Mouse (Mus musculus) cerebellum, adult 9-10 months (tissue): ENCODE data around the gene Prkcb.

Experiments used
- DNase-seq: peaks from one replicate; pipeline ENCODE4 v3.0.0; 2022

Gene Prkcb

DNA sequence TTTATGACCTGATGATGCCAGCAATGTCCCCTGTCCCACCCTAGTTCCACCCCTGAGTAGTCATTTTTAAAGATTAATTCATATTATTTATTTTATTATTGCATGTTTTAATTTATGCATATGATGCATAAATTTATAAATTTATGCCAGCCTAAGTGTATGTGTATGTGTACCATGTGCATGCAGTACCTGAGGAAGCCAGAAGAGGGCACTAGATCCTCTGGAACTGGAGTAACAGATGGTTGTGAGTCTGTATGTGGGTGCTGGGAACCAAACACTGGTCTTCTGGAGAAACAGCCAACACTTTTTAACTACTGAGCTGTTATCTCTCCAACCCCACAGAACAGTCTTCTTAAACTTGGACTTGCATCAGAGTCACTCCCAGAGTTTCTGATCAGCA lies 186.5 kb downstream of the Prkcb start:
- DNase-seq: no peak

DNA sequence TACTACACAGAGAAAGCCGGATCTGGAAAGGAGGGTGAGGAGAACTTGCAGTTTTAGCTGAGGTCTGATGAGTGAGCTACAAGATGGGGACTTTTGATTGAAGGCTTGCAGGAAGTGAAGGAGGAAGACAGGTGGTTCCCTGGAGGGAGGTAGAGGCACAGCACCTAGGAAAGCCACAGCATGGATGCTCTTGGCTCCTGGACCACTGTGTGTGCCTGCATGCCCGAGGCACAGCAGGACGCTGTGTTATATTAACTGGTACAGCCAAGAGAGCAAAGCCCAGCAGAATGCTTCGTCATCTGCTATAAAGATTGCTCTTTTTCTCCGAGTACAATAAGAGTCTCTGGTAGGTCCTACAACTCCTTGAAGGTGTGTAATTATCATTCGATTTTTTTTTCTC lies 188.1 kb downstream of the Prkcb start:
- peak; percentile 51 for DNase-seq

DNA sequence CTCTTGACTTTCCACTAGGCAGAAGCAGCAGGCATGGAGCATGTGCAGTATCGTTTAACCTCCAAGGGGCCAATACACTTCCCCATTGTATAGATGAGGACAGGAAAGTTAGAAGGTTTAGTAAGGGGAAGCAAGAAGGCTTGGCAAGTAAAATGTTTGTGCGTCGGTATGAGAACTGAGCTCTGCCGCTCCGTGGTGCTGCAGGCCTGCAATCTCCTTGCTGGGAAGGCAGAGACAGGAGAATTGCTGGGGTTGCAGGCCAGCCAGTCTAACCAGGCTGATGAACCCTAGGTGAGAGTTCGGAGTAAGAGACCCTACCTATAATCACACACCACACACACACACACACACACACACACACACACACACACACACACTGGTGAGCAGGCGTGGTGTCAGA lies 188.6 kb downstream of the Prkcb start:
- no peak for DNase-seq

DNA sequence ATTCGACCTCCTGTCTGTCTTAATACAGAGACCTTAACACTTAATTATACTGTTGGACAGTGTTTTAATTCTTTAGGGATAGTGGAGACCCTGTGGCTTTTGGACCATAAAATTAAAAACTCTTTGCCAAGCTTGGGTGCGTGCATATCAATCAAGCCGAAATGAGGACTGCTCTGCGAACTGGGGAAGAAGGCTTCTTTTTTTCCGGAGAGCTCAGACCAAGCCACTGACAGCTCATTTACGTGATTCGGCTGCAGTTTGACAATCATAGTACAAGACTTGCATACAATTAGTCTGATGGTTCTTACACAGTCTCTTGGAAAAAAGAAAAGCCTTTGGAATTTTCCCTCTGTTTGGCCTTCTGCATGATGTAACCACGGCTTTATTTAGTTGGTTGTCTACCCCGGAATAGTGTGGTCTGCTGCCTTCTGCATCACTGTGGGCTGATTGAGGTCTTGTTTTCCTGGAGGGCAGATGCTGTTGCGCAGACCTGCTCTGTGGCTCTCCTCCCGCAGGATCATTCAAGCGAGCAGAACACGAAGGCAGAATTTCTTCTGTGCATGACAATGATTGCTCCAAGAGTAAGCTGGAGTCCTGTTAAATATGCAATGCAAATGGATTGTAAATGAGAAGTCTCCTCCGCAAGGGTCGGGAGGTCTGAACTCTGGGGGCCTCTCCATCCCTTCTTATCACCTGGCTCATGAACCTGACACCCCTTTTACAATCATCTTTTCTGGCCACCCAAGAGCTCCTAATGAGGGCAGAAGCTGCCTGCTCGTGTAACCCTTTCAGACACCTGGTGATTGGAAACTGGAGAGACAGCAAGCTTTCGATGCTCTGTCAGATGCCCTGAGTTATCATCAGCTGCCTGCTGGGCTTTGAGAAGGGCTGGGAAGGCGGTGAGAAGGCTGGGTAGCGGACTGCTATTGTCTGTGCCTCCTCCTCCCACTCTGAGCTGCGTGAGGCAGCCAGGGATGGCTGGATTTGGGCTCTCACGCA lies 189.3 kb downstream of the Prkcb start:
- no peak for DNase-seq

DNA sequence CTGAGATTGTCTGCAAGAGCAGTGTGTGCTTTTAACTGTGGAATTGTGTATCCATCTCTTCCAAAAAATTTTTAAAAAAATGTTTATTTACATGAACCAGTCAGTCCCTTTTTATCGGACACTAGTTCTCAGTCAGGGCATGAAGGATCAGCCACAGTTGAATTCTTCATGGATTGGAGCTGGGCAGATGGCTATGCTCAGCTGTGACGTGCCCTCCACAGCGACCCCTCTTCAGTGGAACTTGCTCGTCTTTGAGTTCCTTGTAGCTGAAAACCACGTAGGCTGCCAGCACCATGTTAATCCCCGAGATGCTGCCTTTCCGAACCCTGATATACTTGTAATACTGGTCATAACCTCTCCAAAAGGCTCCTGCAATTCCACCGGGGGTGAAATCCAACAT lies 195.4 kb downstream of the Prkcb start:
- no peak for DNase-seq

DNA sequence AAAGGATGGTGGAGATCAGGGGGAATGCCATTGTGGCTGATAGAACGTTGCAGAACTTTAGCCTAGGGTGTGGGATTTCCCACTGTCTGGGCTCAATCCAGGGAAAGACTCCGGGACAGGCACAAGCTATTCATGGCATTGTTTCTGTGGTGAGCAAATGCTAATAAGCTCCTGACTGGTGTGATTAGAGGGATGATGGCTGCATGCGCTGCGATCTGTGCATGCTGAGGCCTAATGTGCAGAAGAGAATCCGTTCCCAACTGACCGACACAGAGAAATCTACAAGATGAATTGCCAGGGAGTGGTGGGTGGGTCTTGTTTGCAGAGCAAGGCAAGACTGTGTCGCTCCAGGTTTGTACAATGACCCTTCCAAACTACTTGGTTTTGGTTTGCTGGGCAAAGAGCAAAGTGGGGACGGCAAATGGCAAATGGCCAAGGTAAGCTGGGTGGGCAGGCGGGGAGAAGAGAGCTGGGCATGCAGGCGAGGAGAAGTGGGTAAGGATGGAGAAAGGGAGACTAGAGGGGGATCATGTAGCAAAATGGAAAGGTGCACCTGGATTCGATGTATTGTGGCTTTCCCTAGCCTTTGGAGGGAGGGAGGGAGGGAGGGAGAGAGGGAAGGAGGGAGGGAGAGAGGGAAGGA lies 199.5 kb downstream of the Prkcb start:
- DNase-seq: no peak

DNA sequence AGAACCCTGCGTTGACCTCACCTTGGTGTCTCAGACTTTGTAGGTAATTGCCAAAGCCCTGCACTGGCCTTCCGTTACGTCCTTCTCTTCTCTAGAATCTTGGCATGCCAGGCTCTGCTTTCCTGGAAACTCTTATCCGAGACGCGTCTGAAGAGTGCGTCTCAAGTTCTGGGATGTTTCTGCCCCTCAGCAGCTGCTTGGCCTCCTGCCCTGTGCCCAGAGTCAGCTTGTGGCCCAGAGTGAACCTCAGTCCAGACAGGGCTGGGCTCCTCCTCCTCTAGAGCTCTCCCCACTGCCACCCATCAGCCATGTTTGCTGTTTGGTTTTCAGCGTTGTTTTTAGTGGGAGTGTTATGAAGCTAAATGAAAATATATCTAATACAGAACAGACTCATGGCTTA lies 203.5 kb downstream of the Prkcb start:
- DNase-seq: no peak

DNA sequence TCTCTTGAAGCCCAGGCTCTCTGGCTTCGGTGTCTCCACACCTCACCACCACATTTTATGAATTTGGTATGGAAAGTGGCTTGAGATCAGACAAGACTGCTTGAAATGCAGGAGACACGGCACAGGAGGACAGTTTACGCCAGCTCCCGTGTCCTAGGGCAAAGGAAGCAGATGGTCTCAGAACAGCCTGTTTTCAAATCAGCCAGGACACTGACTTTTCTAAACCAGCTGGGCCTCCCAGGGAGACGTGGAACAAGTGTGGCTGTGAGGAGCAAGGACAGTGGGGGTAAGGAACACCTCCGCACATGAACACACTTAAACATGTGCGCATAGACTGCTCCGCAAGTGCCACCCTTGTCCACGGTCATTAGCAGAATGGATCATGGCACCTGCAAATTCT lies 204.4 kb downstream of the Prkcb start:
- DNase-seq: peak; percentile 87

DNA sequence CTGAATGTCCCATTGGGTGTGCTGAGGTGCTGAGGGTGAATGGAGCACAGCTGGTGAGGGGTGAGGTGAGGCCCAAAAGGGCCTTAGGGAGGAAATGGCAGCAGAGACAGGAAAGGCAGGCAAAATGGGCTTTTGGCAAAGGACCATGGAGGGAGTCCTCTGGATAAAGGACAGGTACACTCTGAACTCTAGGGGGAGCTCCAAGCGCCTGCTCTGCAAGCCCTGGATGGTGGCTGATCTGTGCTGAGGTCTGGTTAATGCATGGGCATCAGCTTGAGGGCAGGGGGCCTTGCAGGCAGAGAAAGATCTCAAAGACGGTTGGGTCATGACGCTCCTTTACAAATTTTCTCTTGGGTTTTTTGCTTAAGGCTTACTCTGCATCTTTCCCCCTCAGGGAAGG lies 205.5 kb downstream of the Prkcb start:
- peak; percentile 54 for DNase-seq

DNA sequence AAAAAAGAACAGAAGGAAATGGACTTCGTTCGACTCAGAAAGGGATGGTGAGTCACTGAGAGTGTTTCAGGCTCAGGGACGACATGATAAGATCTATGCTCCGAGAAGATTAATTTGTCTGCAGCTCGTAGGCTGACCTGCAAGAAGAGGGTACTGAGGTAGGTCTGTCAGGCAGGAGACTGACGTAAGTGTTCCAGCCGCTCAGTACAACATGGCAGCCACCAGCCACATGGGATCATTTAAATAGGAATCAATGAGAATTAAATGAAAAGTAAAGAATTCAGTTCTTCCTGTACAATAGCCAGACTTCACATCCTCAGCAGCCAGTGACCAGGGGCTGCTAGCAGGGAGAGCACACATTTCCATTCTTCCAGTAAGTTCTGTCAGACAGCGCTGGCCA lies 209.0 kb downstream of the Prkcb start:
- no peak for DNase-seq

DNA sequence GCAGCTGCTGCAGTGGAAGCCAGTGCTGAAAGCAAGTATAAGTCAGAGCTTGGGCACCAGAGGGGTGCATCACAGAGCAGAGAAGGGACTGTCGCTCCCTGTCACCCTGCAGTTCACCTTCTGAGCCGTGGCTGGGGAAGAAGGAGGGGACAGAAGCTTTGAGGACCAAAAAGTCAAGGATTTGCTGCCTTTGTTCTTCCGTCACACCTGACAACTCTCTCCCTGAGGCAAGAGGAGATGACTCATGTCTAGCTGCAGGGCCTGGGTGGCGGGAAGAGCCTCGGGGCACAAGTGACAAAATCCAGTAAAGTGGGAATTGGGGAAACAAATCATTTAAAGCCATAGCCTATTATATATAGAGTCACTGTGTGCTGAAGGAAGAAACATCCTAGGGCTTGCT lies 209.9 kb downstream of the Prkcb start:
- no peak for DNase-seq

DNA sequence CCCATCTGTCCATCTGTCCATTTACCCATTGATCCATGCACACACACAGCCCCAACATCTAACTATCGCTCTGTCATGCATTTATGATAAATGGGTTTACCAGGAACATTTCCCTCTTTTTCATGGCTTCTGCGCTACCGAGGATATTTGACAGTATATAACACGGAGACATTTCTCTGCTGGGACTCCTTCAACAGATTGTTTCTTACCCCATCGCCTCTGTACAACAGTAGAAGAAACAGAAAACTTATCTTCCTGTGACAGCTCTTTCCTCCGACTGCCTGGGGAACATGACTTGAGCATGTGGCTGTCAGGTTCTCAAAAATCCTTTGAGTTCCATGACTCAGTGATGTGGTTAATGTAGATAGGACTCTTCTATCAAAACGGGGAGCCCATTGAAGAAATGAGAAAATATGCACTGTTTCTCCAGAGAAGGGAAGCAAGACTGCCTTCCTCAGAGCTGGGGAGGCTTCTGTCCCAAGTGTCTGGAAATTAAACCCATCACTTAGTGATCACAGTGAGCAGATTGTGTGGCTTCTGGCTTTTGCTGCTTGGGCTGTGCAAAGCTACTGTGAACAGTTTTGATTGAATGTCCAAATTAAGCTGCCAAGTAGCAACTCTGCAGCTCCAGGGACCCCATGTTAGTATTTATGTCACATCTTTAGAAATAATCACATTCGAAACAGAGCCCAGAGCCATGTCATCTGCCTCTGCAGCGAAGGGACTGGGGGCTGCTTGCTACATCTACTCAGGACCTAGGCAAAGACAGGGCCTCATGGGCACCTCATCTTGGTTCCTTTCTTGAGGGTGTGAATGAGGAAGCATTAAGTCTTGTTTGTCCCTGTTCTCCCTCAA lies 211.4 kb downstream of the Prkcb start:
- no peak for DNase-seq

DNA sequence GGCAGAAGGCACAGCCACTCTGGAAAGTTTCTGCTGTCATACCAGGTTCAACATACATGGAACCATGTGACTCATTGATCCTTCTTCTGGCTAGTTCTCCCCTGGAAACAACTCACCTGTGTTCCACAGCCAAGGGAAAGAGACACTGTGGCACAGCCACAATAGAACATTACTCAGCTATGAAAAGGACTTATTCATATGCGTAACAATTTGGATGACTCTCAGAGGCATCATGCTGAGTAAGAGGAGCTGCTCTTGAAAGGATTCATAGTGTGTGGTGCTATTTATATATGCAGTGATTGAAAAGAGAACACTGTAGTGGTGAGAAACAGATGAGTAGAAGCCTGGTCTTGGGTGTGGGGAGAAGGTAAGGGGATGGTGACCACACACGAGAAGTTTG lies 217.9 kb downstream of the Prkcb start:
- DNase-seq: no peak

DNA sequence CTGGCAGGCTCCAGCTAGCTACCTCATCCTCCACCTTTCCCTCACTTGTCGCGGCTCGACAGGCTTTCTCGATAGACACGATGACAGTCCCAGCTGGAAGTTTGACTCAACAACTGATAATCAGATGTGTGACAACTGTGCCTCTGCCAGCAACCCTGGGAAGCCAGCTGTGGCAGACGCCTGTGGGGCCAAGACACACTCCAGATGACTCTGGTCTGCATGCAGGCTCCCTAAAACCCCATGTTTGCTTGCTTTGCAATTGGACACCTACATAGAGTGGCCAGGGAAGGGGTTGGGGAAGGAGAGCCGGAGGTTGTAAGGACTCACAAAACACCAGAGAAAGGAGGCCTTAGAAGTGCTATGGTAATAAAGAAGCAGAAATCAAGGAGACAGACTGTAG lies 221.4 kb downstream of the Prkcb start:
- DNase-seq: no peak

DNA sequence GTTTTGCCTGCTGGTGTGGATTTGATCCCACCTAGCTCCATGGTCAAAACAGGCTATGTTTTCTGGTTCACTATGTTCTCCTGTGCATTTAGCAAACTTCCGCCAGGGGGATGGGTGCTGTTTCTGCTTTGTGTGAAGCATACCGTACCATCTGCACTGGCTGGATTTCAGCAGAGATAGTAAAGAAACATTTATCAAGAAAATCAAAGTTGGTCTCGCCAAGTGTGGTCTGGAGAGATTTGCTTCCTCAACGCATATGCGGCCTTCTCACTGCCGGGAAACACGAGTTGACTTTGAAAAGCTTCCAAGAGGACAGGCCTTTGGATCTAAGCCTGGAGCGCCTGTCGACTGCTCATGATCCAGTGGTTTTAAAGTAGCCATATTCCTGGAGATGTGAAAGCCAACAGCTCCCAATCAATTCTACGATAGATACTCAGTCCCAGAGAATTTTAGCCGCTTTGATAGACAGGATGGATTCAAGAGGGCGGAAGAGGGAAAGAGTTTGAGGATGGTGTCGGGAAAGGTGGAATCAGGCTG lies 223.9 kb downstream of the Prkcb start:
- DNase-seq: peak; percentile 34

DNA sequence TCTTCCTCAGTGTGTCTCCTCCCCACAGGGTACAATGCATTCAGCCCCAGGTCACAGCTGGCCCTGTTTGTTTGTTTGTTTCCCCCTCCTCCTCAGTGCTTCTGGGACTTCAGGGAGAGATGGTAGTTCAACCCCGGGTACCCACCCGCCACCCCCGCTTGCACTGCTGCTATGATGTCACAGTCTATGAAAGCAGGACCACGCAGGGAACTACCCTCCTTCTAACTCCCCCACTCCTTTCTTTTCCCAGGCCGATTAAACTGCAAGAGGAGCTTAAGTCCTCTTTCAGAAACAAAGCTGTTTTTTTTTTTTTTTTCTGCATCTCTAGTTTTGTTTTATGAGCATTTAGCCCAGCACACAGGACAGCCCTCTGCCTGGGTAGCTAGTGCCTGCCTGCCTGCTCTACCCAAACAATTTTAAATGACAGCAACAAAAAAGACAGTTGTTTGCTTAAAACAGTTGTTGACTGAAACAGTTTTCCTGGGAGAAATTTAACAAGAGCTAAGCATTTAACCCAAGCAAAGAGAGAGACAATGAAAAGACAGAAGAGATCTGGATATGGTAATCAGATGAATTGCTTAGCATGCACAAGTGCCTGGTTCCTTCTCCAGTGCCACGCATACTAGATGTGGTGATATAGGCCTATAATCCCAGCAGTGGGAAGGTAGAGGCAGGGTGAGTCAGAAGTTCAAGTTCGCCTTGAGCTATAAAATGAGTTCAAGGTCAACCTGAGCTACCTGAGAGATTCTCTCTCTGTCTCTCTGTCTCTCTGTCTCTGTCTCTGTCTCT lies 232.5 kb downstream of the Prkcb start:
- no peak for DNase-seq

DNA sequence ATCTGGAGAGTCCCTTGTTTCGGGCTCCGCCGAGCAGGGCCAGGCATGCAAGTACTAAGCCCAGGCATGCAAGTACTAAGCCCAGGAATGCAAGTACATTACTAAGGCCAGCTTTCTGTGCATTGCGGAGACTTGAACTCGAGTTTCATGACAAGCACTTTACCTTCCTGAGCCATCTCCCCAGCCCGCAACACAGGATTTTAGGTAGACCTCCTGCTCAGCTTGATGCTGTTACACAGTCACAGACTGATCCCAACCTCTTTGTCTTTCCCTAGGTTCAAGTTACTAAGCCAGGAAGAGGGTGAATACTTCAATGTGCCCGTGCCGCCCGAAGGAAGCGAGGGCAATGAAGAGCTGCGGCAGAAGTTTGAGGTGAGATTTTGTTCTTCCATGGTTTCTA lies 239.7 kb downstream of the Prkcb start:
- DNase-seq: no peak

DNA sequence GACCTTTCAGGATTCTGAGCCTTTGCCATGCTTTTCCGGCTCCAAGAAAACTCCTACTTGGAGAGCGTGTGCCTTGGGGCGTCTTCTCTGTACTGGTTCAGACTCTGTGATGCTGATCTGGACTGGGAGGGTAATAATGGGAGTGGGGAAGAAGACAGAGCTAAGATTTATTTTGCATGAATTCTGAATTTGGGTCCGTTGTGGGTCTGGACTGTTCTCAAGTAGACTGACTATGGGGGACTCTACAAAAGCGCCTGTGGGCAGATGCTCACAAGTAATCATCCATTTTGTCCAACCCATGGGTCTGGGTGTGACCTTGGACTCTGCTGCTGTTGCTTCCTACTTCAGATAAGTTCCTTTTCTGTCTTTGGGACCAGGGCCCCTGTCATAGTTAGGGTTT lies 240.1 kb downstream of the Prkcb start:
- no peak for DNase-seq

DNA sequence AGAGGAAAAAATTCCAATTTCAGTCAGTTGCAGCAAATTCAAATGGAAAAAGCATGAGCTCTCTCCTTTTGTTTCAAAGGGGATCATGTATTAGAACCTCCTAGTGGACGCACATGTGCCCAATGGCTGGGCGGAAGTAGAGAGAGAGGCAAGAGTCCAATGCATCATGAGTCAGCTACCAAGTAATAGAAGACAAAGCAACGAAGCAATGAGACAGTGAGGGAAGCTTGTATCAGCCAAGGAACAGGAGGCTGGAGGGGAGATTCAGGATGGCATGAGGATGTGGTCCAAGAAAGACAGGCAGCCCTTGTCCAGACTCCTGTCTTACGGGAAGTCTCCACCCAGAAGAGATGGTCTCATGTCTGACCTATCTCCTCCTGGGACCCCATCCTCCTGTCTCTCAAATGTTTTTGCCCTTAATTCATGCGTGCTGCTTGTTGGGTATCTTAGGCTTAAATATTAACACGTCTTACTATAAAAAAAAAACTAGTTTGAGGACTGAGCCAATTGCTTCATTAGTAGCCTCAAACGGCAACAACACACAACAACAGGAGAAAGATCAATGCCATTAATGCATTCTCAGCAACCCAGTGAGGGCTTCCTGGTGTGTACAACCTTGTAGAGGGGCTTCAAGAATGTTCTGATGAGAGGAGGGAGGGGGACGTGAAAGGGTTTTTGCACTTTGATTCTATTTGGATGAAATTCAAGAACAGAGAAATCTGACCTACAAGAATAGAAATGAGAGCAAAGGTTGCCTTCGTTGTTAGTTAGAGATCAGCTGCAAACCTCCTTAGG lies 245.2 kb downstream of the Prkcb start:
- no peak for DNase-seq

DNA sequence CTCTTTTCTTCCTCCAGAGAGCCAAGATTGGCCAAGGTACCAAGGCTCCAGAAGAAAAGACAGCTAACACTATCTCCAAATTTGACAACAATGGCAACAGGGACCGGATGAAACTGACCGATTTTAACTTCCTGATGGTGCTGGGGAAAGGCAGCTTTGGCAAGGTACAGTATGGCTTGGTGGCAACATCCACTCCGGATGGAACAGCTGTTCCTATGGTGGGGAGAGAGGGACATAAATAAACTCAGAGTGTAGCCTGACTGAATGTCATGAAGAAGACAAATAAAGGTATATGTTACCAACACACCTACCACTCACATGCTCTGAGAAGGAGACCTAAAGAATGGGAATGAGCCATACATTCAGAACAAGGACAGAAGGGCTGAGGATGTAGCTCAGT lies 256.1 kb downstream of the Prkcb start:
- no peak for DNase-seq

DNA sequence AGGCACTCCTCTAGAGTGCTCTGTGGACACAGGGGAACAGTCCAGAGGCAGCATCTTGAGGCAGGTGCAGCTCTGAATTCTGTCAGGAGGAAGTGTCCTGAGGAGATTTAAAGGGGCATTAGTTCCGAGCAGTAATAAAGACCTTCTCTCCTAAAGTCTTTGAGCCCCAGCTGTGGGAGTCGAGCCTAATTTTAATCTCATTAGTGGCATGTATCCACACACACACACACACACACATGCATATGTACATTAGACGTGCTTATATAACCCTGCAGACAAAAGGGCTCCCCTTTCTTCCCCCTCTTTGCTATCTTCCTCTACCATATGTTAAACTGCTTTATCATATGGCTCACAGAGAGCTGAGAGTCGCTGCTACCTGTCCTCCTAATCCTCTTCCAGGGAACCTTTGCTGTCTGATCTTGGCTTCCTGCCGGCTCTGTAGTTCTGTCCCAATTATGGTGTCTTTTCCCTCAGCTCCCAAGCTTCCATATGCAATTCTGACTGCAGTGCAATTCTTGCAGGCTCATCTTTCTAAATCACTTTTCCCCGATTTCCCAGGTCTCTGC lies 268.1 kb downstream of the Prkcb start:
- peak; percentile 35 for DNase-seq
